Mouse (Mus musculus) ZHBTc4 (cell line): Measurements from ENCODE around the gene Zfp715.

ENCODE experiments used
- DNase-seq: peaks from one replicate; pipeline ENCODE4 v3.0.0-alpha.2; 2011; ENCODE audit warnings: low read depth, low spot score

Zfp715 gene

GRCm38 (mm10) chr7:43305235-43305634, 7.9 kb downstream of the Zfp715 start:
- no peak for DNase-seq

- peak; percentile 47 for DNase-seq
These were observed 21.6 kb downstream of the Zfp715 start for GRCm38 (mm10) chr7:43291524-43291923.

- DNase-seq, result peak; percentile 83
These were observed 30.1 kb downstream of the Zfp715 start for GRCm38 (mm10) chr7:43282859-43283595.

- DNase-seq, result no peak
These were observed 30.6 kb downstream of the Zfp715 start for GRCm38 (mm10) chr7:43282459-43282858.

GRCm38 (mm10) chr7:43277401-43277800, 35.7 kb downstream of the Zfp715 start:
- DNase-seq, result no peak

GRCm38 (mm10) chr7:43276178-43276577, 36.9 kb downstream of the Zfp715 start:
- DNase-seq, result peak; percentile 86

GRCm38 (mm10) chr7:43273476-43273875, 39.6 kb downstream of the Zfp715 start:
- DNase-seq, result no peak

GRCm38 (mm10) chr7:43267359-43267758, 45.7 kb downstream of the Zfp715 start:
- DNase-seq, result peak; percentile 95

GRCm38 (mm10) chr7:43253540-43253939, 59.6 kb downstream of the Zfp715 start:
- DNase-seq, result peak; percentile 94

GRCm38 (mm10) chr7:43250718-43251117, 62.4 kb downstream of the Zfp715 start:
- DNase-seq, result peak; percentile 39
